Mouse (Mus musculus): ENCODE measurements at regions not wholly inside any gene's neighbourhood (a gene's known extent, or its start where the extent isn't known, plus 50 kb on each side); places are given as distances from the start of the nearest gene placed in this dataset.

DNA sequence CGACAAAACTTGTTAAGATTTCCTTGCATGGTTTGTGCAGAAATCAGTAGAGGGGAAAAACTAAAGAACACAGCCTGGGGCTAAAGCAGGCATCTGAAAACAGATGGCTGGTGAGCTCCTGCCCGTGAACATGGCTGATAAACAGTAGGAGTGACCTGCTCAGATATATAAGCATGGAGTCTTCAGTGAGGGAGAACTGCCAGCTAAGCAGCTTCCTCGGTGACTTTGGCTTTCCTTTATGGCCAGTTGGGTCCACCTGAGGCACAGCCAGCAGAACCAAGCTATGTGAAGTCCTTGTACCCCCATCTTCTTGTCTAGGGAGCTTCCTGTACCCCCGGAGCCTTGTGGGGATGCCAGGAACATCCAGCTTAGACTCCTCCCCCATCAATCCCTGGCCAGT, 139.8 kb upstream of the Gm10295 start:
- no peak for ATAC-seq (replicated peaks; ENCODE audit: low FRiP score, poor library complexity, severe bottlenecking)

DNA sequence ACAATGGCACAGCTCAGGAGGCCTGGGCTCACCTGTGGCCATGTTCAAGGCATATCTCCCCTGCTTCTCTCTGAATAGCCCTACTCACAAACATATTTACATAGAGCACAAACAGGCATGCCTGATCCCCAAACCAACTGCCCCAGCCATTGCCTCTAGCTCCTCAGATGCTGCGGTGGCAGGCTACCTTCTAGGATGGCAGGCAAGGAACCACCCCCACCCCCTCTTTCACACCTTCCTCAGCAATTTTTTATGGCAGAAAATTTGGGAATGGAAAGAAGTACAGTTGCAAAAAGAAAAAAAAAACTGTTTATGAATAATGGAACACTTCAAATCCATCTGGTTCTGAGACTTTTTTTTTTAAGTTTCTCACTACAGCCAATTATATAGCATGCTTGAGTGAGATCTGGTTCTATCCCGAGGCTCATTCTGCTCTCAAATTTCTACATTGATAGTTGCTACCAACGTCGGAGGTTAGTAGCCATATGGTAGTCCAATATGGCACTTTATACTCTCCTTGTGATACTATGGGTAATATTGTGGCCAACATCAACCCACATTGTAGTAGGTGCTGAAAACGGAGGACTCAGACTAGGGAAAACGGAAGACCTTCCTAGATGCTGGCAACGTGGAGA, 136.8 kb upstream of the Gm10295 start:
- ATAC-seq (replicated peaks; ENCODE audit: low FRiP score, poor library complexity, severe bottlenecking), result no peak

DNA sequence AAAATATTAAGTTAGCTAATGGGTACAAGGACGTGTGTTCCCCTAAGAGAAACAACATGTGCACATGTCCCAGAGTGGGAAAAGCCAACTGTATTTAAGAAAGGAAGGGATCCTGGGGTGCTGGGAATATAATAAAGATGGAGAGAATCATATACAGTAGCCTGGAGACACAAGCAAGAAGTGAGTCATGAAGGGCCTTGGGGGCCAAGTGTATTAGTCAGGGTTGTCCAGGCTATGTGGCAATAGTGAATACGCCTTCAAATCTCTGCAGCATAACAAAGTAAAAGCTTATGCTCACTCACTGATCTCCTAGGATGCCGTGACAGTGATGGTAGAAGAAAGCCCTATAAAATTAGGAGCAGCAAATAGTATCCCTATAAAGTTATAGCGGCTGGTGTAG, 124.1 kb upstream of the Gm10295 start:
- no peak for ATAC-seq (replicated peaks; ENCODE audit: low FRiP score, poor library complexity, severe bottlenecking)

- no peak for ATAC-seq (replicated peaks; ENCODE audit: low FRiP score, poor library complexity, severe bottlenecking)
Observed at GRCm38 (mm10) chr7:71472384-71473141, 121.3 kb upstream of the Gm10295 start.

- no peak for ATAC-seq (replicated peaks; ENCODE audit: low FRiP score, poor library complexity, severe bottlenecking)
Observed at GRCm38 (mm10) chr7:71471658-71472383, 120.5 kb upstream of the Gm10295 start.

- ATAC-seq (replicated peaks; ENCODE audit: low FRiP score, poor library complexity, severe bottlenecking), result no peak
Observed at GRCm38 (mm10) chr7:71471319-71471657, 120.0 kb upstream of the Gm10295 start.

DNA sequence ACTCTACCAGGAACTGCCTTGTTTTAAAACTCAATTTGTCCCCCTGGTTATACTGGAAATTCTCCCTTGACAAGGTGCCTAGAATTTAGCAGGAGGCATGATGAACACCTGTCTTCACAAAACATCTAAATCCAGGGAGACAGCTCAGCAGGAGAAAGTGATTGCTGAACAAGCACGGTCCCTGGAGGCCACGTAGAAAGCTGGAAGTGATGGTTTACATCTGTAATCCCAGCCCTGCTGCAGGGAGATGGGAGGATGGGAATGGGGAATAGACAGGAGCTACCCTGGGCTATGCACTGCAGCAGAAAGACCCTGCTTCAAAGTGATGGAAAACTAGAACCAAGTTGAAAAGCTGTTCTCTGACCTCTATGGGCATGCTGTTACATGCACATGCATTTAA, 119.1 kb upstream of the Gm10295 start:
- no peak for ATAC-seq (replicated peaks; ENCODE audit: low FRiP score, poor library complexity, severe bottlenecking)

DNA sequence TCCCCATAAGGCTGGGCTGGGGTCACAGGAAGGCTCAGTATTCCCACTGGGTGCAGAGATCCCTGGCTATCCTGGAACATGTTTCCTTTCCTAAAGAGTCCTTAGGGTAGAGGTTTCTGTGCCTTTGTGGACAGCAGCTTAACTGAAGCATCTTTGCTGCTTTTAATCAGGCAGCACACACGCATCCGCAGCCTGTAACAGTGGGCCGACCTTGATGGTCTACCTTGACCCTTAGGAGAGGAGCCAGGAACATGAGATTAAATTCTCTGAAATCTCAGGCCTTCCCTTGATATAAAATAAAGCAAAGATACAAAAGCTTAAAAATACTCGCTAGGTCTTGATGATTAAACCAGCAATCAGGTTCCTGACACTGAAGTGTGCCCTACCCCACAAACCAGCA, 118.7 kb upstream of the Gm10295 start:
- no peak for ATAC-seq (replicated peaks; ENCODE audit: low FRiP score, poor library complexity, severe bottlenecking)

DNA sequence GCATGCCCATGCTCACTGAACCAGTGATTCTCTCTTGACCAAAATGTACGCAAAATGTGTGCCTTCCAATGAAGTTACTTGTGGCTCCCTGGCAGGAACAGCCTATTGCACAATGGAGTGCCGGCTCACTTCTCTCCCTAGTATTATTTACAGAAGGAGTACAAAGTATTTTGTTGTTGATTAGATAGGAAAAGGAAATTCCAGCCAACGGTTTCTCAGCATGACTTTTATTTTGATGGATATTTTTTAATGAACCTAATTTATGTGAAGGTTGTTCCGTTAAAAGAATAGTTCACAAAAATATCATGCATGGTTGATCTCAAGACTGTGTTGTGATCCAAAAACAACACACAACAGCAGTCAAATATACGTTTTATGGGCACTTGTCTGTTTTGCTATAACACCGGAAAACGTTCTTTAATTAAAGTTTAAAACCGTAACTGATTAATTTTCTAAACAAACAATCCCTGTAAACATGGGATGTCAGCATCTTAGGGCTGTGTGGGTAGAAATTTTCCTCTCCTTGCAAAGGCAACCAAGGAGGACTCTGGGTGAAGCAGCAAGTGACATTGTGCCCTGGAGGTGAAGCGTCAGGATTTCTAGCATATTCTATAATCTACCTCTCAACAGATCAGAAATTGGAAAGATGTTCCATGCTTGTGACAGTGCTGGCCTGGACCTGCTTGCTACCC, 116.3 kb upstream of the Gm10295 start:
- ATAC-seq (replicated peaks; ENCODE audit: low FRiP score, poor library complexity, severe bottlenecking), result no peak

- ATAC-seq (replicated peaks; ENCODE audit: low FRiP score, poor library complexity, severe bottlenecking), result no peak
Observed at GRCm38 (mm10) chr7:71464127-71464526, 112.8 kb upstream of the Gm10295 start.

DNA sequence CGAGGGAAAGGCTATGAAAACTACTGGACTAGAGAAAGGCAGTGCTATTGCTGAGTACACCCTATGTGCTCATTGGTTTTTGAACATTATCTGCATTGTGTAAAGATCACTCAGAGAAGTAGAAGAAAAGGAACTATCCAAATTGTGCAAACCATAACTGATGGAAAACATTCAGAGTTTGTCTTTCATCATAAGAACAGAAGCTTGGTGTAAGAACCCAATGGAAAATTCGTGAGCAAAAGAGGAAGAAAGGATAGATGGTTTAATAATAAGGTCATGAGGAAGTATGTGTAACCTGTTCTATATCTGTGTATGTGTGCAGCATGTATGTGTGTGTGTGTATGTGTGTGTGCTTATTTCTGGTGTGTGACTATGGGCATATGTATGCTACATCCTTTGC, 112.3 kb upstream of the Gm10295 start:
- ATAC-seq (replicated peaks; ENCODE audit: low FRiP score, poor library complexity, severe bottlenecking), result no peak

DNA sequence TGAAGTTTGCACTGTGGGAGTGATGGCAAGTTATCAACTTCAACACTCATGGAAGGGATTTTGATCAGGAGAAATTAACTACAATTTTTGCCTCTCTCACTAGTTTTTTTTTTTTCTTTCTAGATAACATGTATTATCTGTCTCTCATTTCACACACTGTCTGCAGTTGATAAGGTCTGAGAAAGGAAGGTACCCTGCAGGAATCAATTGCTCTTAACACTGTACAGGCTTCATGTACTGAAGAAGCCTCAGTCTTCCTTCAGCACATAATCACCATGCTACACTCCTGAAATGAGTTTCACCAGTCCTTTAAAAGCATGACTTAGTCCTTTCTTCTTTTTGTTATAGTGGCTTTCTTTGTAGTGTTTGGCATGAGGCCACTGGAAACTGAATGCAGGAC, 108.5 kb upstream of the Gm10295 start:
- ATAC-seq (replicated peaks; ENCODE audit: low FRiP score, poor library complexity, severe bottlenecking), result no peak

- ATAC-seq (replicated peaks; ENCODE audit: low FRiP score, poor library complexity, severe bottlenecking), result no peak
Observed at GRCm38 (mm10) chr7:71458104-71458754, 106.9 kb upstream of the Gm10295 start.

- no peak for ATAC-seq (replicated peaks; ENCODE audit: low FRiP score, poor library complexity, severe bottlenecking)
Observed at GRCm38 (mm10) chr7:71457409-71458103, 106.3 kb upstream of the Gm10295 start.

DNA sequence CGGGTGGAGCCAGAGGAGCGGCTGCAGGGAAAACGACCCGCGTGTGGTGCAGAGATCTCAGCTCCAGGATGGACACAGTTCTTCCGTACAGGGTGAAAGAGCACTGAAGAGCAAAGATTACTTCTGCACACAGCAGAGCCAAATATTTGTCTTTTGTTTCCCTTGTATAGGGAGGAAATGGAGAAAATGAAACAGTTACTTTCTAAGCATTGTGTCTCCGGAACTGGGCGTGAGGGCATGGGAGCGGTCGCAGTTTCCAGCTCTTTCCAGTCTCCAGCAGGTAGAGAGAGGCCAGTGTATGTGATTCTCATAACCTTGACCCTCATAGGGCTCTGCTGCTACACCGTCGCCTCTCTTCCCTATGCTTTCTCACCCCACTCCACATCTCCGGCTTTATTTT, 105.1 kb upstream of the Gm10295 start:
- ATAC-seq (replicated peaks; ENCODE audit: low FRiP score, poor library complexity, severe bottlenecking), result no peak

- ATAC-seq (replicated peaks; ENCODE audit: low FRiP score, poor library complexity, severe bottlenecking), result no peak
Observed at GRCm38 (mm10) chr7:71440330-71441240, 89.3 kb upstream of the Gm10295 start.

DNA sequence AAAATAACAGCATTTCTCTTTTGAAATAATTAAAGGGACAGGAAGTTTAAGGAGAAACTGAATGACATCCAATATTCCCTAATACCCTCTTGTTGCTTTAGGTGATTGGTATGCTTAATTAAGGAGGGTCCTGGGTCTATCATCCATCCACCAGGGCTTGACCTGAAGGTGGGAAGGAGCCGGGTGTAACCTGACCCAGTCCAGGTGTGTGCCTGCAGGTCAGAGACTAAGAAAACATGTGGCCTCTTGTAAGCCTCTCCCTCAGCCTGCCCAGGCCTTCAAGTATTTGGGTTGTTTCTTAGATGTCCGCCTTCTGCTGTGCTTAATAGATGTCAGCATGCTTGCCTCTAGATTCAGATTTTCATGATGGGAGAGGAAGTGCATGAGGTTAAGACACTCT, 74.7 kb upstream of the Gm10295 start:
- ATAC-seq (replicated peaks; ENCODE audit: low FRiP score, poor library complexity, severe bottlenecking), result no peak

GRCm38 (mm10) chr7:71419261-71419660, 68.0 kb upstream of the Gm10295 start:
- no peak for ATAC-seq (replicated peaks; ENCODE audit: low FRiP score, poor library complexity, severe bottlenecking)

DNA sequence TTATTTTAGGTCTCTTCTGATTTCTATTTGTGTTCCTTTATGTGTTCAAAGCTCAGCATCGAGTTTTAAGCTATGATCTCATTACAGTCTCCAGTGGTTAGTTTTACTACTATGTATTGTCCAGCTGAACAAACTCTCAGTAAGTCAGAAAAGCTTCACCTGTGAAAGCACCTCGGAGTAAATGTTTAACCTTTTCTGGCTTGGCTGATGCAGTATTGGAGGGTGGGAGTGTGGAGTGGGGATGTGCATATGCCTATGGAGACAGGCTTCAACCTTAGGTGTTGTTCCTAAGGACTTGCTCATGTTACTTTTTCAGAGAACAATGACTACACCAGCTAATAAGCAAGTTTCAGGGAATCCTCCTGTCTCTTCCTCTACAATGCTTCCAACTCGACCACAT, 67.6 kb upstream of the Gm10295 start:
- ATAC-seq (replicated peaks; ENCODE audit: low FRiP score, poor library complexity, severe bottlenecking), result no peak
